Mouse (Mus musculus) midbrain, postnatal 0 days (tissue): ENCODE results near the gene Prkab2. TPM values are rescaled to one million over a fixed set of nuclear protein-coding genes. Genes with fewer than 3 reads are reported as not detected.

Experiments used
- ATAC-seq: fragments of 200-750 bp; cut with Nextera tagmentation; 2 replicates; pipeline ENCODE4 v1.8.0; 2017; ENCODE audit warnings: moderate number of reproducible peaks, mild to moderate bottlenecking, moderate TSS enrichment, moderate library complexity; ENCODE audit not compliant: low FRiP score
- DNase-seq: peaks from one replicate; pipeline ENCODE4 v3.0.0-alpha.2; 2015; ENCODE audit warnings: low spot score
- H3K27ac ChIP-seq: fragments of 300-500 bp; sonication (generic); 2 replicates; pipeline ENCODE4 v1.5.1; 2014; ENCODE audit warnings: low read depth, mild to moderate bottlenecking, low read length, mixed read lengths
- H3K27me3 ChIP-seq: fragments of 300-500 bp; sonication (generic); 2 replicates; pipeline ENCODE4 v1.6.1; 2014; ENCODE audit warnings: low read length, control low read depth, mixed read lengths; ENCODE audit not compliant: insufficient read depth
- H3K36me3 ChIP-seq: fragments of 300-500 bp; sonication (generic); 2 replicates; pipeline ENCODE4 v1.6.1; 2014; ENCODE audit warnings: low read length, control low read depth, mixed read lengths; ENCODE audit not compliant: insufficient read depth
- H3K4me1 ChIP-seq: fragments of 300-500 bp; sonication (generic); 2 replicates; pipeline ENCODE4 v1.6.1; 2014; ENCODE audit warnings: mild to moderate bottlenecking, control low read depth, antibody characterized with exemption, low read length, mixed read lengths; ENCODE audit not compliant: insufficient read depth
- H3K4me2 ChIP-seq: fragments of 300-500 bp; sonication (generic); 2 replicates; pipeline ENCODE4 v1.6.1; 2014; ENCODE audit warnings: low read depth, mild to moderate bottlenecking, low read length, mixed read lengths; ENCODE audit not compliant: poor library complexity, severe bottlenecking
- H3K4me3 ChIP-seq: fragments of 300-500 bp; sonication (generic); 2 replicates; pipeline ENCODE4 v1.5.1; 2014; ENCODE audit warnings: low read depth, mild to moderate bottlenecking, low read length, moderate library complexity
- H3K9ac ChIP-seq: fragments of 300-500 bp; sonication (generic); replicated peaks from 2 replicates; pipeline ENCODE4 v1.6.1; 2014; ENCODE audit warnings: mild to moderate bottlenecking, low read length, moderate library complexity, mixed read lengths; ENCODE audit not compliant: poor library complexity, severe bottlenecking
- H3K9me3 ChIP-seq: fragments of 300-500 bp; sonication (generic); 2 replicates; pipeline ENCODE4 v1.6.1; 2016; ENCODE audit warnings: low read length, control low read depth
- CTCF ChIP-seq: IDR thresholded peaks from 2 replicates; pipeline ENCODE4 v1.5.1; 2016; ENCODE audit warnings: antibody characterized with exemption, mild to moderate bottlenecking
- WGBS: fragments of 180-500 bp; shearing (Covaris S2); extraction: QIAGEN DNeasy Blood & Tissue Kit; methylation state at CpG from one replicate; pipeline ENCODE4 v1.1.7; 2014; 5-methylcytosine and 5-hydroxymethylcytosine counted together
- polyA plus RNA-seq: library from polyadenylated mRNA; unstranded; fragments of >200 nt; fragmentation: Nextera tagmentation; extraction: Ambion mirVana; gene quantifications from 2 replicates; pipeline ENCODE4 v1.2.1, GENCODE M21; 2015
- total RNA-seq: library from RNA; depleted of rRNA; stranded (reverse); fragments of >200 nt; gene quantifications from 2 replicates; pipeline ENCODE4 v1.2.3, GENCODE M21; 2014

Gene Prkab2
- total and polyA plus RNA-seq, 2 experiments from 2014 or later = 18.1 to 33.1 TPM

GRCm38 (mm10) chr3:97628391-97629001 is 29.5 kb upstream of the Prkab2 start, which contains the start of gene Fmo5:
Gene Fmo5 (plus strand): TSS chr3:97628804.
- Histone ChIP-seq H3K9me3 (no peaks in the 10 kb centered on the region), H3K27me3 (no peaks in the 10 kb centered on the region), H3K4me2 (peak within 1 kb of the TSS; percentile 32), H3K36me3 (no peaks in the 10 kb centered on the region), H3K27ac (no peak within 1 kb of the TSS), H3K4me1 (no peaks in the 10 kb centered on the region), H3K9ac (no peak within 1 kb of the TSS), H3K4me3 (peak within 1 kb of the TSS; percentile 22)
- ATAC-seq = no peak
- no peak for DNase-seq
- no peak for TF ChIP-seq CTCF
- WGBS = 10% methylated on average over 18 of the region's 18 CpGs

GRCm38 (mm10) chr3:97629941-97630340 is 28.1 kb upstream of the Prkab2 start:
- no peaks in the 10 kb centered on the region for H3K4me1 ChIP-seq
- no peaks in the 10 kb centered on the region for H3K27me3 ChIP-seq
- H3K9ac ChIP-seq = no peak overlapping the region
- 85% methylated on average over 4 of the region's 4 CpGs for WGBS
- no peak overlapping the region for H3K4me3 ChIP-seq
- ATAC-seq (no peak), DNase-seq (no peak)
- TF ChIP-seq CTCF = no peak
- no peaks in the 10 kb centered on the region for H3K36me3 ChIP-seq
- no peak overlapping the region for H3K27ac ChIP-seq
- no peaks in the 10 kb centered on the region for H3K9me3 ChIP-seq
- no peak overlapping the region for H3K4me2 ChIP-seq

DNA sequence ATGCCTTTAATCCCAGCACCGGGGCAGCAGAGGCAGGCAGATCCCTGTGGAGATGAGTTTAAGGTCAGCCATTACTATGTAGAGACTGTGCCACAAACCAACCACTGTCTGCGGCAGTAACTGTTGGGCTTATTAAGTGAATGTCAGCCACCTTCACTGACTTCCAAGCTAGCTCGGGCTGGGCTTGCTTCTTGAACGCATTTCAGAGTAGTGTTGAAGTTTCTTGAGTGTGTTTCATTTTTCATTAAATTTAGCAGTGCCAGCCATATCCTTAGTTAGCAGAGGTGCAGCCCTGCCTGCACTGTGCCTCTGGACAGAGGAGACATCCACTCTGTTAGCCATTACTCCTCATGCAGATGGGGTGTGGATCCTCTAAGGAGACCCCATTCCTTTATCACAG is 27.2 kb upstream of the Prkab2 start:
- Histone ChIP-seq H3K4me3 (no peak overlapping the region), H3K27ac (no peak overlapping the region), H3K4me1 (no peaks in the 10 kb centered on the region), H3K9ac (no peak overlapping the region), H3K4me2 (no peak overlapping the region), H3K36me3 (no peaks in the 10 kb centered on the region), H3K27me3 (no peaks in the 10 kb centered on the region), H3K9me3 (no peaks in the 10 kb centered on the region)
- 94% methylated on average over 4 of the region's 4 CpGs for WGBS
- TF ChIP-seq CTCF = no peak
- DNase-seq (no peak), ATAC-seq (no peak)

DNA sequence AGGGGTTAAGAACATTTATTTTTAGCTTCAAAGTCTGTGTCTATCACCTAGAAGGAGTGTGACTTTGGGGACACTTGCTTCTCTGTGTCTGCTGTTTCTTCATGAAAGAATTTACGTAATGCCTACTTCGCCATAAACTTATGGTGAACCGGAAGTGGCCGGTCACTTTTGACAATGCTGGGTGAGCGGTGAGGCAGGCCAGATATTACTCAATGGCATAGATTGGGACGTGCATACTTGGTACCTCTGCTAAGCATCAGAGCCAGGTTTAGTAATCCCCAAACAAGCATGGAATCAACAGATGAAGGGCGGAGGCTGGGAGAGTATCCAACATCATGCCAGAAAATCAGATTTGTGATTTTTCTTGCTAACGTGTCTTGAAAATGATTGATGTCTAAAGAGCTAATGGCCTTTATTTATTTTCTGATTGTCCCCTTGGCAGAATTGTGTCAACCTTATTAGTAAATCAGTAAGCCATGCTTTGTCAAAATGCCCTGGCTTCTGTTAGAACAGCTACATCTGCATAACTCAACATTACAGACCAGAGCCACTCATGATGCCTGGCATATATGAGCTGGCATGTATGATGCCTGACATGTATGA is 26.6 kb upstream of the Prkab2 start:
- no peak for TF ChIP-seq CTCF
- Histone ChIP-seq H3K27me3 (no peaks in the 10 kb centered on the region), H3K9ac (no peak overlapping the region), H3K4me3 (no peak overlapping the region), H3K9me3 (no peaks in the 10 kb centered on the region), H3K27ac (no peak overlapping the region), H3K36me3 (no peaks in the 10 kb centered on the region), H3K4me2 (no peak overlapping the region), H3K4me1 (no peaks in the 10 kb centered on the region)
- 86% methylated on average over 8 of the region's 8 CpGs for WGBS
- DNase-seq = no peak
- ATAC-seq = no peak

GRCm38 (mm10) chr3:97633456-97633855 is 24.5 kb upstream of the Prkab2 start:
- 85% methylated on average over 4 of the region's 4 CpGs for WGBS

DNA sequence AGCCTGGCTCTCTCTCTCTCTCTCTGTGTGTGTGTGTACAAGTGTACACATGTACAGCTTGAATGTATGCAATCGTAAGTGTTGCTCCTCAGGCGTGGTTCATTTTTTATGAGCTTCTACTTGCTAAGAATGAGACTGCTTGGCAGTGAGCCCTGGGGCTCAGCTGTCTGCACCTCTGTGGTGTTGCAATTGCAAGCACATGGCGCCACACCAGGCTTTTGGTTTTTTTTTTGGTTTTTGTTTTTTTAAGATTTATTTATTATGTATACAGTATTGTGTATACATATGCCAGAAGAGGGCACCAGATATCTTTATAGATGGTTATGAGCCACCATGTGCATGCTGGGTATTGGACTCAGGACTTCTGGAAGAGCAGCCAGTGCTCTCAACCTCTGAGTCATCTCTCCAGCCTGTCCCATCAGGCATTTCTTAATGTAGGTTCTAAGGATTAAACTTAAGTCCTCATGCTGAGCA is 23.7 kb upstream of the Prkab2 start:
- DNase-seq (peak; percentile 21), ATAC-seq (no peak)
- TF ChIP-seq CTCF = no peak
- Histone ChIP-seq H3K27me3 (no peaks in the 10 kb centered on the region), H3K4me2 (no peak overlapping the region), H3K36me3 (no peaks in the 10 kb centered on the region), H3K4me1 (no peaks in the 10 kb centered on the region), H3K9ac (no peak overlapping the region), H3K27ac (no peak overlapping the region), H3K9me3 (no peaks in the 10 kb centered on the region), H3K4me3 (no peak overlapping the region)
- 78% methylated on average over 3 of the region's 3 CpGs for WGBS

More at GRCm38 (mm10) chr3:97633456-97633855, 24.5 kb upstream of the Prkab2 start:
- no peak overlapping the region for H3K27ac ChIP-seq
- H3K27me3 ChIP-seq = no peaks in the 10 kb centered on the region
- TF ChIP-seq CTCF = no peak
- no peak for DNase-seq
- no peaks in the 10 kb centered on the region for H3K36me3 ChIP-seq
- no peak overlapping the region for H3K4me3 ChIP-seq
- no peak for ATAC-seq
- H3K4me2 ChIP-seq = no peak overlapping the region
- H3K9ac ChIP-seq = no peak overlapping the region
- H3K9me3 ChIP-seq = no peaks in the 10 kb centered on the region
- H3K4me1 ChIP-seq = no peaks in the 10 kb centered on the region
